Mouse (Mus musculus) embryonic facial prominence, embryonic 10.5 days (tissue): Measurements from ENCODE around the gene Rapgef5. TPM values are rescaled to one million over a fixed set of nuclear protein-coding genes. Genes with fewer than 3 reads are reported as not detected.
A peak's percentile ranks its signal among the peaks of the same experiment; 100 is the strongest.

Experiments
- DNase-seq: peaks from one replicate; pipeline ENCODE4 v3.0.0-alpha.2; 2017; ENCODE audit warnings: low spot score
- H3K27ac ChIP-seq: fragments of 300-500 bp; sonication (generic); replicated peaks from 2 replicates; pipeline ENCODE4 v1.5.1; 2016; ENCODE audit warnings: mild to moderate bottlenecking
- H3K27me3 ChIP-seq: fragments of 300-500 bp; sonication (generic); replicated peaks from 2 replicates; pipeline ENCODE4 v1.6.1; 2016; ENCODE audit warnings: low read depth, mild to moderate bottlenecking; ENCODE audit not compliant: poor library complexity, severe bottlenecking
- H3K36me3 ChIP-seq: fragments of 300-500 bp; sonication (generic); replicated peaks from 2 replicates; pipeline ENCODE4 v1.6.1; 2016; ENCODE audit warnings: mild to moderate bottlenecking, moderate library complexity
- H3K4me1 ChIP-seq: fragments of 300-500 bp; sonication (generic); 2 replicates; pipeline ENCODE4 v1.6.1; 2016
- H3K4me3 ChIP-seq: fragments of 300-500 bp; sonication (generic); 2 replicates; pipeline ENCODE4 v1.5.1; 2016; ENCODE audit warnings: mild to moderate bottlenecking, moderate library complexity
- H3K9me3 ChIP-seq: fragments of 300-500 bp; sonication (generic); 2 replicates; pipeline ENCODE4 v1.6.1; 2016; ENCODE audit warnings: mild to moderate bottlenecking
- WGBS: fragments of 180-500 bp; shearing (Covaris S2); methylation state at CpG from one replicate; pipeline ENCODE4 v1.1.7; 2016; 5-methylcytosine and 5-hydroxymethylcytosine counted together
- polyA plus RNA-seq: library from polyadenylated mRNA; unstranded; fragments of >200 nt; fragmentation: Nextera tagmentation; extraction: Ambion mirVana; gene quantifications from 2 replicates; pipeline ENCODE4 v1.2.1, GENCODE M21; 2016

Gene Rapgef5
- polyA plus RNA-seq, 1 experiment from 2014 or later: 7.1 TPM

GRCm38 (mm10) chr12:117720794-117721747 lies 204.8 kb downstream of the Rapgef5 start:
- Histone ChIP-seq H3K27ac (0 out of 2 replicates have a peak overlapping the region, but pooled peaks have one; percentile 24), H3K4me3 (no peak overlapping the region), H3K9me3 (no peaks in the 10 kb centered on the region), H3K36me3 (no peaks in the 10 kb centered on the region), H3K27me3 (no peaks in the 10 kb centered on the region), H3K4me1 (peaks cover 16% of the 10 kb centered on the region)
- WGBS: 73% methylated on average over 14 of the region's 14 CpGs
- DNase-seq: no peak

- DNase-seq: no peak
- no peak overlapping the region for H3K4me3 ChIP-seq
- H3K4me1 ChIP-seq: peaks cover 16% of the 10 kb centered on the region
- 76% methylated on average over 6 of the region's 6 CpGs for WGBS
- peak overlapping the region; percentile 24; the same call in 1 of the 2 replicates for H3K27ac ChIP-seq
- H3K27me3 ChIP-seq: no peaks in the 10 kb centered on the region
- H3K36me3 ChIP-seq: no peaks in the 10 kb centered on the region
- no peaks in the 10 kb centered on the region for H3K9me3 ChIP-seq
Observed at GRCm38 (mm10) chr12:117721748-117722150, 205.5 kb downstream of the Rapgef5 start.

- Histone ChIP-seq H3K36me3 (no peaks in the 10 kb centered on the region; the same call in 1 of the 2 replicates), H3K27me3 (no peaks in the 10 kb centered on the region), H3K4me1 (peaks cover 25% of the 10 kb centered on the region), H3K27ac (no peak overlapping the region), H3K9me3 (no peaks in the 10 kb centered on the region), H3K4me3 (no peak overlapping the region)
- DNase-seq: no peak
- 95% methylated on average over 4 of the region's 4 CpGs for WGBS
Observed at GRCm38 (mm10) chr12:117725011-117725410, 208.7 kb downstream of the Rapgef5 start.

GRCm38 (mm10) chr12:117727481-117728177 lies 211.3 kb downstream of the Rapgef5 start:
- WGBS: 79% methylated on average over 8 of the region's 8 CpGs
- DNase-seq: no peak
- Histone ChIP-seq H3K4me1 (peaks cover 10% of the 10 kb centered on the region), H3K4me3 (no peak overlapping the region), H3K36me3 (no peaks in the 10 kb centered on the region; the same call in 1 of the 2 replicates), H3K9me3 (no peaks in the 10 kb centered on the region), H3K27me3 (no peaks in the 10 kb centered on the region), H3K27ac (no peak overlapping the region)

GRCm38 (mm10) chr12:117728178-117728611 lies 211.9 kb downstream of the Rapgef5 start:
- WGBS: 41% methylated on average over 3 of the region's 3 CpGs
- H3K9me3 ChIP-seq: no peaks in the 10 kb centered on the region
- no peaks in the 10 kb centered on the region for H3K27me3 ChIP-seq
- H3K4me1 ChIP-seq: peaks cover 10% of the 10 kb centered on the region
- peak; percentile 64 for DNase-seq
- no peak overlapping the region for H3K4me3 ChIP-seq
- H3K27ac ChIP-seq: no peak overlapping the region; the same call in 1 of the 2 replicates
- no peaks in the 10 kb centered on the region; the same call in 1 of the 2 replicates for H3K36me3 ChIP-seq

- no peak for DNase-seq
- Histone ChIP-seq H3K9me3 (no peaks in the 10 kb centered on the region), H3K36me3 (no peaks in the 10 kb centered on the region), H3K4me3 (no peak overlapping the region), H3K27me3 (no peaks in the 10 kb centered on the region), H3K27ac (no peak overlapping the region), H3K4me1 (peaks cover 7% of the 10 kb centered on the region)
Observed at GRCm38 (mm10) chr12:117733611-117734010, 217.3 kb downstream of the Rapgef5 start.

GRCm38 (mm10) chr12:117736130-117736529 lies 219.9 kb downstream of the Rapgef5 start:
- no peaks in the 10 kb centered on the region for H3K9me3 ChIP-seq
- WGBS: 85% methylated on average over 3 of the region's 3 CpGs
- H3K27me3 ChIP-seq: no peaks in the 10 kb centered on the region
- no peak overlapping the region for H3K27ac ChIP-seq
- DNase-seq: no peak
- H3K36me3 ChIP-seq: no peaks in the 10 kb centered on the region
- H3K4me1 ChIP-seq: peaks cover 10% of the 10 kb centered on the region; the same call in 1 of the 2 replicates
- no peak overlapping the region for H3K4me3 ChIP-seq

GRCm38 (mm10) chr12:117736928-117737327 lies 220.6 kb downstream of the Rapgef5 start:
- H3K36me3 ChIP-seq: no peaks in the 10 kb centered on the region
- peaks cover 17% of the 10 kb centered on the region; the same call in 1 of the 2 replicates for H3K4me1 ChIP-seq
- no peak for DNase-seq
- H3K4me3 ChIP-seq: no peak overlapping the region
- H3K9me3 ChIP-seq: no peaks in the 10 kb centered on the region
- H3K27me3 ChIP-seq: no peaks in the 10 kb centered on the region
- WGBS: 64% methylated on average over 2 of the region's 2 CpGs
- no peak overlapping the region for H3K27ac ChIP-seq

GRCm38 (mm10) chr12:117737332-117738031 lies 221.2 kb downstream of the Rapgef5 start:
- Histone ChIP-seq H3K9me3 (no peaks in the 10 kb centered on the region), H3K27ac (no peak overlapping the region), H3K4me3 (no peak overlapping the region), H3K4me1 (peaks cover 19% of the 10 kb centered on the region; the same call in 1 of the 2 replicates), H3K36me3 (no peaks in the 10 kb centered on the region), H3K27me3 (no peaks in the 10 kb centered on the region)
- DNase-seq: no peak
- WGBS: 81% methylated on average over 11 of the region's 11 CpGs

- no peaks in the 10 kb centered on the region for H3K36me3 ChIP-seq
- H3K27ac ChIP-seq: no peak overlapping the region
- WGBS: 73% methylated on average over 1 of the region's 1 CpGs
- H3K27me3 ChIP-seq: no peaks in the 10 kb centered on the region
- DNase-seq: no peak
- H3K4me3 ChIP-seq: no peak overlapping the region
- H3K9me3 ChIP-seq: no peaks in the 10 kb centered on the region
- peaks cover 31% of the 10 kb centered on the region for H3K4me1 ChIP-seq
Observed at GRCm38 (mm10) chr12:117742487-117742886, 226.2 kb downstream of the Rapgef5 start.

GRCm38 (mm10) chr12:117744580-117745483 lies 228.6 kb downstream of the Rapgef5 start:
- peaks cover 33% of the 10 kb centered on the region for H3K4me1 ChIP-seq
- no peak overlapping the region for H3K4me3 ChIP-seq
- no peaks in the 10 kb centered on the region for H3K36me3 ChIP-seq
- H3K9me3 ChIP-seq: no peaks in the 10 kb centered on the region
- DNase-seq: peak; percentile 63
- 24% methylated on average over 8 of the region's 8 CpGs for WGBS
- H3K27me3 ChIP-seq: peaks cover 2% of the 10 kb centered on the region; the same call in 1 of the 2 replicates
- peak overlapping the region; percentile 63; the same call in 1 of the 2 replicates for H3K27ac ChIP-seq
